Mouse (Mus musculus) intestine, embryonic 15.5 days (tissue): Measurements from ENCODE around the gene Gm5089. TPM values are rescaled to one million over a fixed set of nuclear protein-coding genes. Genes with fewer than 3 reads are reported as not detected.

ENCODE experiments used
- polyA plus RNA-seq: library from polyadenylated mRNA; unstranded; fragments of >200 nt; fragmentation: Nextera tagmentation; extraction: Ambion mirVana; gene quantifications from 2 replicates; pipeline ENCODE4 v1.2.1, GENCODE M21; 2015

Gene Gm5089
- polyA plus RNA-seq, 1 experiment from 2014 or later: not detected

Other genes starting within 250 kb of the Gm5089 start
- gene Zic5, start 14.6 kb upstream of the Gm5089 start, polyA plus RNA-seq: 0.16 TPM in 1 of 2 replicates, not detected in the other
- gene Zic2, start 24.3 kb upstream of the Gm5089 start, polyA plus RNA-seq: not detected in 2 replicates
- not detected in 2 replicates for gene Gm10837, start 39.5 kb upstream of the Gm5089 start, polyA plus RNA-seq
- gene Pcca, start 83.2 kb upstream of the Gm5089 start, polyA plus RNA-seq: 18.9 and 19.1 TPM in 2 replicates